Mouse (Mus musculus): ENCODE results near the gene Atp1b3. TPM values are rescaled to one million over a fixed set of nuclear protein-coding genes. Genes with fewer than 3 reads are reported as not detected.
"Not testable (repeated sequence)": the region's sequence is repeated elsewhere in the genome, so short reads cannot be mapped to it uniquely, and the experiment has no call there.

Atp1b3 gene
- 100 to 1,000 TPM; 135 to 154 TPM for total RNA-seq (2021)
- long read RNA-seq, experiment 1, transcript Atp1b3-201 (7 exons, 1,994 nt): major isoform, 161 of 212 reads
- long read RNA-seq, experiment 1, partial matches to known transcripts: 1 of 212 reads
- long read RNA-seq, experiment 1, other reads (novel, unspliced or antisense): 50 of 212 reads
- long read RNA-seq, experiment 2, transcript Atp1b3-201 (7 exons, 1,994 nt): major isoform, 69 of 108 reads
- long read RNA-seq, experiment 2, partial matches to known transcripts: 2 of 108 reads
- long read RNA-seq, experiment 2, other reads (novel, unspliced or antisense): 37 of 108 reads

GRCm38 (mm10) chr9:96364141-96364838 lies at the start of gene Atp1b3:
Atp1b3 (minus strand) TSS chr9:96364442.
- peak; percentile 100 for DNase-seq

GRCm38 (mm10) chr9:96412821-96413405 lies 48.7 kb upstream of the Atp1b3 start:
- DNase-seq: no peak

GRCm38 (mm10) chr9:96404312-96404711 lies 40.1 kb upstream of the Atp1b3 start:
- DNase-seq: no peak

- DNase-seq: not testable (repeated sequence)
These were observed 35.7 kb upstream of the Atp1b3 start for GRCm38 (mm10) chr9:96399916-96400315.

- DNase-seq: no peak
These were observed 35.2 kb upstream of the Atp1b3 start for GRCm38 (mm10) chr9:96399425-96399878.

GRCm38 (mm10) chr9:96398614-96399013 lies 34.4 kb upstream of the Atp1b3 start:
- no peak for DNase-seq

- DNase-seq: no peak
These were observed 33.9 kb upstream of the Atp1b3 start for GRCm38 (mm10) chr9:96398165-96398564.

GRCm38 (mm10) chr9:96394910-96395690 lies 30.9 kb upstream of the Atp1b3 start:
- no peak for DNase-seq

GRCm38 (mm10) chr9:96393731-96394235 lies 29.5 kb upstream of the Atp1b3 start:
- DNase-seq: no peak

- no peak for DNase-seq
These were observed 28.9 kb upstream of the Atp1b3 start for GRCm38 (mm10) chr9:96393112-96393511.

GRCm38 (mm10) chr9:96391921-96392320 lies 27.7 kb upstream of the Atp1b3 start:
- no peak for DNase-seq

GRCm38 (mm10) chr9:96383714-96384487 lies 19.7 kb upstream of the Atp1b3 start:
- DNase-seq: no peak

GRCm38 (mm10) chr9:96382756-96383155 lies 18.5 kb upstream of the Atp1b3 start:
- DNase-seq: peak; percentile 70

GRCm38 (mm10) chr9:96381393-96381792 lies 17.2 kb upstream of the Atp1b3 start:
- DNase-seq: peak; percentile 66

GRCm38 (mm10) chr9:96379551-96379950 lies 15.3 kb upstream of the Atp1b3 start:
- no peak for DNase-seq

GRCm38 (mm10) chr9:96378747-96379146 lies 14.5 kb upstream of the Atp1b3 start:
- DNase-seq: no peak

- DNase-seq: no peak
These were observed 12.9 kb upstream of the Atp1b3 start for GRCm38 (mm10) chr9:96377096-96377495.

- no peak for DNase-seq
These were observed 11.6 kb upstream of the Atp1b3 start for GRCm38 (mm10) chr9:96375819-96376218.

GRCm38 (mm10) chr9:96371075-96371474 lies 6.8 kb upstream of the Atp1b3 start:
- DNase-seq: no peak

GRCm38 (mm10) chr9:96369654-96370384 lies 5.6 kb upstream of the Atp1b3 start:
- no peak for DNase-seq
